Mouse (Mus musculus): ENCODE measurements at regions not wholly inside any gene's neighbourhood (a gene's known extent, or its start where the extent isn't known, plus 50 kb on each side); places are given as distances from the start of the nearest gene placed in this dataset.

DNA sequence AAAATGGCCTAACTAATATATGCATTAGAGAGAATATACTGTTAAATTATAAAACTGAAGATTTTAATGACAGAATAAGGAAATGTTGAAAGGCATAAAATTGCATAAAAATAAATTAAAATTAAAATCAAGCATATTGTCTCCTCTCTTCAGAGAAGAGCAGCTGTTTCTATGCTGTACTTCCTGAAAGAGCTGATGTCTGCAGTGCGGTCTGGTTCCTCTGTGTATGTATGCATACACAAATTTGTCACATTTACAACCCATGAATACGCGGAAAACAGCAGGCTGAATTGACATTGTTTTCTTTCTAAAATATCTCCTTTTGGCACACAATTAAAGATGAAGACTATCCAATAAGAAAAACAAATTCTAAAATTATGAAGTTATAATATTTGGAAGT, 278.5 kb downstream of the Olfr1505 start:
- no peak for DNase-seq (ENCODE audit: low spot score in 2 of 2)

GRCm38 (mm10) chr19:14197864-14198263, 284.5 kb downstream of the Olfr1505 start:
- DNase-seq (ENCODE audit: low spot score in 2 of 2) = no peak

- no peak for DNase-seq (ENCODE audit: low spot score in 2 of 2)
These were observed 307.2 kb downstream of the Olfr1505 start for GRCm38 (mm10) chr19:14220507-14220909.

DNA sequence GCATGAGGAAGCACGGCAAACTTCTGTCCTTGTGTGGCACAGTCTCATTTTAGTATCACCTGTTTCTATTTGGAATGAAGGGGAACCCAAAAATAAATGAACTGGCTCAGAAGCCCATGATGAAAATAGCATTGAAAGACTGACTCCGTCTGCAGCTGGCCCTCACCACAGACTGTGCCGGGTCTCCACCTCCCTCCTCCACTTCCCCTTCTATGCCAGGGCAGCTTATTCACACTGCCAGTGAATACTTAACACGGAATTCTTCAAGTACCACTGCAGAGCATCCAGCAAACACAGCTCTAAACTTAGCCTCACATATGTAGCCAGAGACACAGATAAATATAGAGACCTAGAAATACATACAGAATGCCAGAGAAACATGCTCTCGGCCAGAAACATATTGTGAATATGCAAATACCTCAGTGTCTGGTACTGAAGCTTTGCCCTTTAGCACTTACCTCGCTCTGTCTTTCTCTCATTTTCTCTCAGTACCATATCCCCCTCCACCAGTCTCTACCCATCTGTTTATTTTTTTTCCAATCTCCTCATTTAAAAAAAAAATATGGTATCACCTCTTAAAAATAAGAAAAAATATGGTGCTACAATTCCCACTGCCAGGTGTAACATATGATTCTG, 311.8 kb downstream of the Olfr1505 start:
- DNase-seq (ENCODE audit: low spot score in 2 of 2) = peak in 1 of 2 experiments; percentile 70

GRCm38 (mm10) chr19:14225787-14226186, 312.5 kb downstream of the Olfr1505 start:
- DNase-seq (ENCODE audit: low spot score in 2 of 2) = no peak

DNA sequence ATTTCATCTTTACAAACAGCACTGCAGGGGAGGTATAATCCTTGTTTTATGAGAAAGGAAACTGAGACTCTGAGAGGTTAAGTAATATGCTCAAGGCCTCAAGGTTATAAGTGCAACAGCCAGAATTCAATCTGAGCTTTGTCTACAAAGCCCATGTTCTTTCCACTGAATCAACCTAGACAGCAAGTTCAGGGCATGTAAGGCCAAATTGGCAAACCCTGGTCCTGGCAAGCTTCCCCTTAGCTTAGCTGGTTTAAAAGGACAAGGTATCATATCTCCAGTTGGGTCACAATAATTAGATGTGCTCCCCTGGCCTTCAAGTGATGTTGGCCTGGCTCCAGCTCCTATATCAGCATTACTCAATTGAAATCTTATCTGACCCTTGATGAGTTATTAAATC, 313.2 kb downstream of the Olfr1505 start:
- no peak for DNase-seq (ENCODE audit: low spot score in 2 of 2)

GRCm38 (mm10) chr19:14243565-14243964, 330.2 kb downstream of the Olfr1505 start:
- no peak for DNase-seq (ENCODE audit: low spot score in 2 of 2)

- DNase-seq (ENCODE audit: low spot score in 2 of 2) = peak in 1 of 2 experiments; percentile 7
These were observed 333.8 kb downstream of the Olfr1505 start for GRCm38 (mm10) chr19:14246973-14247614.

DNA sequence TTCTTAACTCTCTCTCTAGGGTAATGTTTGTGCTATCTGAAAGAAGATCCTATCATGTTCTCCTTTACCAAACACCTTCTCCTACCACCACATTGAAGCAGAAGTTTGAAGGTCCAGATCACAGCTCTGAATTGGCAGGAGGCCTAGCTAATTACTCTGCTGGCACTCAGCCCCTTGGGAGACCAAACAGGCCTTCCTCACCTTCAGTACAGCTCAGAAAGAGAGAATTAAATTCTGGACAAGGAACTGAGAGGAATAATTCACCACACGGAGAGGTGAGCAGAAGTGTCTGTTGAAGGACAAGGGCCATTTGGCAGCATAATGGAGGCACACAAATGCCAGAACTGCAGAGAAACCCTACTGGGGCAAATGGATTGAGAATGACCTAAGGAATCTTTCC, 334.6 kb downstream of the Olfr1505 start:
- DNase-seq (ENCODE audit: low spot score in 2 of 2) = no peak

DNA sequence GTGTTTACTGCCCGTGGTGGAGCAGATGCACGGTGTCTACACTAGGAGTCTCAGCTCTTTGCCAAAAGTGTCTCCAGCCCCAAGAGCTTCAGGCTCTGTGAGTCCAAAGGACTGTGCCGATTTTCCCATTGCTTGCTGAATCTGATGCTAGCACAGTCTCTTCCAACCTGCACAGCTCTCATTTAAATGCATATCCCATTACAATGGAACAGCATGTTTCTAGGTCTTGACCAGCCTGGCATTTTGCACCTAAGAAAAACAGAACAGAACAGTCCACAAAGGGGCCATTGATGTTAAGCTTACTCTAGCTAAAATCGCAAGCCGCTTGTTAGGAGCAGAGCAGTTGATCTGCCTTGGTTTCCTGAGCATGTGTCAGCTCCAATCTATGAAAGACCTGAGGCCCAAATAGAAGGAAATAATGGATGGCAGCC, 339.2 kb downstream of the Tle4 start:
- DNase-seq (ENCODE audit: low spot score in 2 of 2) = no peak

DNA sequence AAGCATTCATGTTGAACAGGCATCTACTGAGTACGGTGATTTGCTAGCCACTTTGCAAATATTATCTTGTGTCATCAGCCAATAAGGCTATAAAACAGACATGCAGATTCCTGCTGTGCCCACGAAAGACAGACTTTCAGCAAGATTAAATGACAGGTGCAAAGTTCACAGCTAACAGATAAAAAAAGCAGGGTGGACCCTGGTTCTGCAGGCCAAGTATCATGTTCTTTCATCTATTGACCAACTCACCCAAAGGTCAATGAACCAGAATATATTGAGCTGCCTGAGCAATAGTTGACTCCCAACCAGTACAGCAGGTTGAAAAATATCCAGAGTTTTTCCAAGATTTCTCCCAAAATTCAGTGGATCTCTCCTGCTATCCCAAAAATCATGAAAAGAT, 338.6 kb downstream of the Tle4 start:
- no peak for DNase-seq (ENCODE audit: low spot score in 2 of 2)

GRCm38 (mm10) chr19:14289331-14289737, 308.5 kb downstream of the Tle4 start:
- DNase-seq (ENCODE audit: low spot score in 2 of 2) = no peak

GRCm38 (mm10) chr19:14290911-14291310, 306.9 kb downstream of the Tle4 start:
- DNase-seq (ENCODE audit: low spot score in 2 of 2) = no peak

DNA sequence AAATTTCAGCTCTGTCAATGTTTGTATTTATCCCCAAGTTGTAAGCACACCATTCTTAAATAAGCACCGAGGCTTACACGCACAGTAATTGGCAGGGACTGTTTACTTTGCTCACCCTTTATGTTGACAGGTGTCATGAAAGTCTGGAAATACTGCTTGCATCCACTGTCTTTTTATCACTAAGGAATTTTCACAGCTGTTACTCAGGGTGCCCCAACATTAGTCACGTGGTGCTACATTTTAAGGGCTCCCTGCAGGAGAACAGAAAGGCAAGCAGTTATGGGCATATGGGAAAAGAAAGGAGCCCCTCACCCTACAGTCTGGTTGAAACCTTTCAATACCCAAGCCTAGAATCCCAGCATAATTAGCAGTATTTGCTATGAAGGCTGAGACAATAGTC, 304.7 kb downstream of the Tle4 start:
- no peak for DNase-seq (ENCODE audit: low spot score in 2 of 2)

DNA sequence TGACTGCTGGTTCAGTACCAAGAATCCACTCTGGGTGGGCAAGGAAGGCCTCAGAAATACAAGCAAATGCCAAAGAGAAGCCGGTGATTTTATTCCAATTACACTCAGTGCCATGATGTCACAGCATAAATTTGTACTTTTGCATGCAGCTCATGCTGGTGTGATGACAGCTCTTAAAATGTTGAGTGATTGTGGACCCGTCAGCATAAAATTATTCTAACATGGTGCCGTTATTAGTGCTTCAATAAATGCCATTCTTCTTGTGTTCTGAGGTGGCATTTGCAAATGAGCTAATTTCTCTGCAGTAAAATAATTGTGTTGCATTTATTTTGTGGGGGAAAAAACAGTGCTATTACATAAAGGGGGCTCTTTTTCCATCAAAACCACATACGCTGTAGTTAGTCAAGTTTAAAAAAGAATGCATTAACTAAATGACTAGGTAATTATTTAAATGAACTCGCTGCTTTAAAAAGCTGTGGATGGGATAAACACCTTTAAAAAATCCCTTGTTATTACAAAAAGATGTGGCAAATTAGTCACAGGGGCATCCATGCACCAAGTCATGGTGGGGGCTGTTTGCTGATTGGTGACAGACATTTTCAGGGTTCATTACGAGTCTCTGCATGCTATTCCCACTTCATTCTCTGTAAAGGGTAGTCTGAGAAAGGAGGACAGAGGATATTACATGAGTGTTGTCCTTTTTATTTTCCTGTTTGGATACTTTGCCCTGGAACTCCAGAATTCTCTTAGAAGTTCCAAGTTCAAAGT, 296.5 kb downstream of the Tle4 start:
- DNase-seq (ENCODE audit: low spot score in 2 of 2) = no peak

DNA sequence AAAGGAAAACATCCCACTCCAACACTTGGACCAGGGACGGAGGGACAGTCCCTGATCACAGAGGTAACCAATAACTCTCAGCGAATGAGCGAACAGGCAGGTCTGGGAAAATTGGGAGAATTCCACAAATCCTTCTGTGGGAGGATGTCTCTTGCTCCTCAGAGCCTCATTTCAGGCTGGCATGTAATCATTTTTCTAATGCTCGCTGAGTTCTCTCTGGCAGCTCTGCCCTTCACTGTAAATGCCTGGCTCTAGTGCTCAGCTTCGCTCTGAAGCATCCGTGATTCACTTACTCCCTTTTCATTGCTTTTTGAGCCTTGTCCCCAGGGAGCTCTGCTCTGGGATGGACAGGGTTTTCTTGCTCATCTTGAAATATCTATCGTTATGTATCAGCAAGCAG, 283.6 kb downstream of the Tle4 start:
- DNase-seq (ENCODE audit: low spot score in 2 of 2) = no peak

DNA sequence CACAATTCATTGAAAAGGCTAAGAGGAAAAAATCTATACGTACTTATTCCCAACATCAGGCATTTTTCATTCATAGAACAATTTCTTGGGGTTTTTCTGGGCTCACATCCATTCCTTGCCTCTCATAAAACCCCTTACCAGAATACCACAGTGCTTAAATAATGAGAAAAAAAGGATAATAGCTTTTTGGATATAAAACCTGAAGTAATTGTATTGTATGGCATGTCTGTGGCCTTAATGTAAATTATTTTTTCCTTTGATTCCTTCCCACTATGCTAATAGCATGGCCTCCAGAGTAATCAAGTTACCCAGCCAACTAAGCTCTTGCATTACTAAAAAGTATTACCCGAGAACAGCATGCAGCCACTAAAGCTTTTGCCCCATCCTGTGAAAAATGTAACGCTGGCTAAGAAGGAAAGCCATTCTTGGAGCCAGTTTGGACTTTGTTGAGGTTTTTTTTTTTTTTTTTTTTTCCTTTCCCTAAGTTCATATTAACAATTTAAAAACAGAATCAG, 278.1 kb downstream of the Tle4 start:
- no peak for DNase-seq (ENCODE audit: low spot score in 2 of 2)

DNA sequence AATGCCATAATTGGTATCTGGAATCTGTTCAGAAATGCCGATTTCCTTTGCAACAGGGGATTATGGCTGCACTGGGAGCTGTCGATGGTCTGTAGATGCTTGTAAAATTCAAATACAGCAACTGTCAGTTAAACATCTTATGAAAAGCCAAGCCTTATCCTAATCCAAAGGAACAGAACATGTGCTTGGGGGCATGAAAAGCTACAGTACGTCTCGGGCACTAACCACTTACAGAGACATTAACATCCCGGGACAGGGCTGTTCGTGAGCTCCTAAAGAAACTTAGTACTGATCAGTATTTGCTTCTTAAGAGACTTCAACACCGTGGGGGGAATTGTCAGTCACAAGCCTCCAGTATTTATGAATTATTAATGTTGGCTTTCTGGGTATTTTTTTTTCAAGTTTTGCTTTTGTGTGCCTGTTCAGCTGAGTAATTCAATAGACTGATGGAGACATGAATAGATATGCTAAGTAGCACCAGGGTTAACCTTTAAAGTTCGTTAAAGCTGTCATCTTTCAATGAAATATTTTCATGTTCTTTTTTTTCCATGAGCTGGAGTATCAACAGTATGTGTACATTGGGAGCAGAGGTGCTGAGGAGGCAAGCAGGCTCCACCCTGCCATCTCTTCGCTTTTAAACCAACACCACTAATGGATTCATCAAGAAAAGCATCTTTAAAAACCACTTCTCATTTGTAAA, 272.3 kb downstream of the Tle4 start:
- DNase-seq (ENCODE audit: low spot score in 2 of 2) = no peak

GRCm38 (mm10) chr19:14333041-14334012, 264.5 kb downstream of the Tle4 start:
- DNase-seq (ENCODE audit: low spot score in 2 of 2) = no peak

- no peak for DNase-seq (ENCODE audit: low spot score in 2 of 2)
These were observed 260.8 kb downstream of the Tle4 start for GRCm38 (mm10) chr19:14337025-14337424.

GRCm38 (mm10) chr19:14340759-14341158, 257.1 kb downstream of the Tle4 start:
- no peak for DNase-seq (ENCODE audit: low spot score in 2 of 2)
